Comparison of ENCODE assay signal across 10 mouse cellular contexts in genomic region chr6:99065569-99066353, GRCm38 (mm10).
DNase-seq lines count a peak whose midpoint lies in the region; ATAC-seq lines count a peak whose summit lies in the region.
"Had no signal": no experiment of that assay in that cellular context is flagged by ENCODE, and none has a peak within 500 bp of the region (broad histone marks: within the 10 kb centered on the region; RNA-seq: fewer than 3 reads in every experiment).

No protein-coding gene starts in this region.

- H3K9ac ChIP-seq in liver, embryonic 16.5 days (ENCODE audit: low read depth, low read length): no peak overlapping the region
- no peak overlapping the region for H3K9ac ChIP-seq in liver, embryonic 12.5 days
- H3K9ac ChIP-seq: embryonic facial prominence, embryonic 15.5 days; liver, embryonic 15.5 days had no signal

- no peaks in the 10 kb centered on the region; the same call in 1 of the 2 replicates for H3K36me3 ChIP-seq in liver, embryonic 16.5 days (ENCODE audit: control insufficient read depth, insufficient read depth)
- peaks cover 5% of the 10 kb centered on the region; the same call in 1 of the 2 replicates for H3K36me3 ChIP-seq in liver, embryonic 12.5 days
- H3K36me3 ChIP-seq: embryonic facial prominence, embryonic 15.5 days had no signal

- intact Hi-C loops in heart, postnatal 25 days (cut with DNase I): no loop called here
- intact Hi-C loops in left cerebral cortex, postnatal 36 days (cut with DNase I): no loop called here

- H3K4me2 ChIP-seq in liver, embryonic 16.5 days (ENCODE audit: low read depth, low read length): no peak overlapping the region
- no peak overlapping the region for H3K4me2 ChIP-seq in liver, embryonic 12.5 days
- H3K4me2 ChIP-seq: embryonic facial prominence, embryonic 15.5 days; liver, embryonic 15.5 days had no signal

- H3K27ac ChIP-seq in liver, embryonic 16.5 days (ENCODE audit: low read length): no peak overlapping the region; the same call in 1 of the 2 replicates
- no peak overlapping the region for H3K27ac ChIP-seq in liver, embryonic 12.5 days
- H3K27ac ChIP-seq: embryonic facial prominence, embryonic 15.5 days; liver, embryonic 15.5 days had no signal

- no peak overlapping the region for H3K4me3 ChIP-seq in liver, embryonic 16.5 days (ENCODE audit: low read depth, low read length)
- no peak overlapping the region for H3K4me3 ChIP-seq in liver, embryonic 12.5 days
- H3K4me3 ChIP-seq: embryonic facial prominence, embryonic 15.5 days; liver, embryonic 15.5 days had no signal

- H3K4me1 ChIP-seq in liver, embryonic 16.5 days (ENCODE audit: control insufficient read depth, low read depth, low read length): no peaks in the 10 kb centered on the region; the same call in 1 of the 2 replicates
- H3K4me1 ChIP-seq in liver, embryonic 12.5 days: peaks cover 4% of the 10 kb centered on the region; the same call in 1 of the 2 replicates
- H3K4me1 ChIP-seq: liver, embryonic 15.5 days had no signal

- WGBS in liver, embryonic 16.5 days (ENCODE audit: insufficient replicate concordance): 73% methylated on average over 9 of the region's 9 CpGs
- 67% methylated on average over 9 of the region's 9 CpGs for WGBS in liver, embryonic 12.5 days (ENCODE audit: insufficient replicate concordance)

- no peaks in the 10 kb centered on the region for H3K9me3 ChIP-seq in liver, embryonic 16.5 days (replicated peaks; ENCODE audit: control insufficient read depth, low read length)
- H3K9me3 ChIP-seq in liver, embryonic 12.5 days (replicated peaks): no peaks in the 10 kb centered on the region
- H3K9me3 ChIP-seq: embryonic facial prominence, embryonic 15.5 days; liver, embryonic 15.5 days had no signal

- peak; percentile 27 for DNase-seq in fibroblast of lung, adult 2 months (ENCODE audit: low read depth)
- DNase-seq in heart, postnatal 25 days (ENCODE audit: low spot score): peak; percentile 40
- peak; percentile 68 for DNase-seq in lung, postnatal 14 days
- DNase-seq in left cerebral cortex, postnatal 36 days (ENCODE audit: low spot score in 2 of 2): no peak
- DNase-seq in urinary bladder, postnatal 25 days (ENCODE audit: low spot score): no peak
- no peak for DNase-seq in layer of hippocampus, postnatal 10 days (ENCODE audit: low spot score in 2 of 2)

- ATAC-seq in liver, embryonic 16.5 days (ENCODE audit: low read depth): peak; percentile 58
- no peak for ATAC-seq in liver, embryonic 12.5 days

- no peaks in the 10 kb centered on the region for H3K27me3 ChIP-seq in liver, embryonic 16.5 days (ENCODE audit: control insufficient read depth, insufficient read depth, low read depth, low read length)
- no peaks in the 10 kb centered on the region for H3K27me3 ChIP-seq in liver, embryonic 12.5 days (replicated peaks)
- H3K27me3 ChIP-seq: liver, embryonic 15.5 days had no signal

Comparison
In these comparisons a context has a peak if more than half of its experiments do, and no peak if none do; other contexts are left out.
1. DNase-seq: peak in fibroblast of lung, adult 2 months (single experiment), heart, postnatal 25 days (single experiment) and lung, postnatal 14 days (single experiment); none in left cerebral cortex, postnatal 36 days (0 of 2), urinary bladder, postnatal 25 days (single experiment) and layer of hippocampus, postnatal 10 days (0 of 2).